Mouse (Mus musculus) lung, embryonic 15.5 days (tissue): ENCODE results near the gene Kif18b. TPM values are rescaled to one million over a fixed set of nuclear protein-coding genes. Genes with fewer than 3 reads are reported as not detected.

Experiments
- ATAC-seq: fragments of 200-750 bp; cut with Nextera tagmentation; 2 replicates; pipeline ENCODE4 v1.8.0; 2017; ENCODE audit warnings: moderate number of reproducible peaks, borderline replicate concordance; ENCODE audit not compliant: low FRiP score, low TSS enrichment; ENCODE audit errors: extremely low read depth
- H3K27ac ChIP-seq: fragments of 300-500 bp; sonication (generic); 2 replicates; pipeline ENCODE4 v1.5.1; 2015; ENCODE audit warnings: moderate library complexity, mild to moderate bottlenecking, inconsistent platforms
- H3K27me3 ChIP-seq: fragments of 300-500 bp; sonication (generic); 2 replicates; pipeline ENCODE4 v1.6.1; 2015; ENCODE audit warnings: inconsistent platforms
- H3K36me3 ChIP-seq: fragments of 300-500 bp; sonication (generic); 2 replicates; pipeline ENCODE4 v1.6.1; 2015; ENCODE audit warnings: inconsistent platforms
- H3K4me1 ChIP-seq: fragments of 300-500 bp; sonication (generic); 2 replicates; pipeline ENCODE4 v1.6.1; 2015; ENCODE audit warnings: inconsistent platforms
- H3K4me2 ChIP-seq: fragments of 300-500 bp; sonication (generic); 2 replicates; pipeline ENCODE4 v1.6.1; 2015; ENCODE audit warnings: inconsistent platforms, mild to moderate bottlenecking, moderate library complexity
- H3K4me3 ChIP-seq: fragments of 300-500 bp; sonication (generic); 2 replicates; pipeline ENCODE4 v1.5.1; 2015; ENCODE audit warnings: mild to moderate bottlenecking, inconsistent platforms
- H3K9ac ChIP-seq: fragments of 300-500 bp; sonication (generic); 2 replicates; pipeline ENCODE4 v1.6.1; 2015; ENCODE audit warnings: inconsistent platforms
- H3K9me3 ChIP-seq: fragments of 300-500 bp; sonication (generic); 2 replicates; pipeline ENCODE4 v1.6.1; 2016; ENCODE audit warnings: inconsistent platforms
- WGBS: fragments of 180-500 bp; shearing (Covaris S2); methylation state at CpG from one replicate; pipeline ENCODE4 v1.1.7; 2015; 5-methylcytosine and 5-hydroxymethylcytosine counted together
- polyA plus RNA-seq: library from polyadenylated mRNA; unstranded; fragments of >200 nt; fragmentation: Nextera tagmentation; extraction: Ambion mirVana; gene quantifications from 2 replicates; pipeline ENCODE4 v1.2.1, GENCODE M21; 2015

Gene Kif18b
- polyA plus RNA-seq, 1 experiment from 2014 or later: 15.2 TPM

GRCm38 (mm10) chr11:102930672-102931071 is 5.7 kb upstream of the Kif18b start:
- no peak overlapping the region for H3K4me2 ChIP-seq
- no peaks in the 10 kb centered on the region for H3K9me3 ChIP-seq
- no peak overlapping the region for H3K9ac ChIP-seq
- no peak for ATAC-seq
- H3K27me3 ChIP-seq: peaks cover 10% of the 10 kb centered on the region; the same call in 1 of the 2 replicates
- no peaks in the 10 kb centered on the region for H3K4me1 ChIP-seq
- no peak overlapping the region for H3K27ac ChIP-seq
- no peak overlapping the region for H3K4me3 ChIP-seq
- H3K36me3 ChIP-seq: no peaks in the 10 kb centered on the region
- WGBS: 89% methylated on average over 10 of the region's 10 CpGs

- Histone ChIP-seq H3K4me2 (peak overlapping the region; percentile 57), H3K4me3 (peak overlapping the region; percentile 71), H3K9me3 (no peaks in the 10 kb centered on the region), H3K27me3 (no peaks in the 10 kb centered on the region), H3K36me3 (peaks cover 8% of the 10 kb centered on the region; the same call in 1 of the 2 replicates), H3K9ac (peak overlapping the region; percentile 59), H3K27ac (peak overlapping the region; percentile 95), H3K4me1 (peaks cover 32% of the 10 kb centered on the region)
- ATAC-seq: peak; percentile 28; the same call in 1 of the 2 replicates
- 3% methylated on average over 10 of the region's 10 CpGs for WGBS
Observed at GRCm38 (mm10) chr11:102925351-102925717, 410 bp upstream of the Kif18b start.

GRCm38 (mm10) chr11:102921491-102921890 is 3.4 kb downstream of the Kif18b start:
- no peak for ATAC-seq
- no peaks in the 10 kb centered on the region for H3K27me3 ChIP-seq
- no peak overlapping the region for H3K4me2 ChIP-seq
- H3K36me3 ChIP-seq: peaks cover 8% of the 10 kb centered on the region; the same call in 1 of the 2 replicates
- H3K9ac ChIP-seq: no peak overlapping the region
- no peaks in the 10 kb centered on the region for H3K9me3 ChIP-seq
- peaks cover 32% of the 10 kb centered on the region for H3K4me1 ChIP-seq
- WGBS: 82% methylated on average over 6 of the region's 6 CpGs
- H3K4me3 ChIP-seq: no peak overlapping the region
- H3K27ac ChIP-seq: no peak overlapping the region

- no peaks in the 10 kb centered on the region for H3K27me3 ChIP-seq
Observed at GRCm38 (mm10) chr11:102918077-102918476, 6.8 kb downstream of the Kif18b start.

GRCm38 (mm10) chr11:102915380-102915779 is 9.5 kb downstream of the Kif18b start:
- WGBS: 84% methylated on average over 9 of the region's 9 CpGs
- H3K4me2 ChIP-seq: no peak overlapping the region
- H3K27me3 ChIP-seq: no peaks in the 10 kb centered on the region
- no peaks in the 10 kb centered on the region for H3K4me1 ChIP-seq
- H3K4me3 ChIP-seq: no peak overlapping the region
- H3K27ac ChIP-seq: no peak overlapping the region
- no peaks in the 10 kb centered on the region for H3K9me3 ChIP-seq
- ATAC-seq: no peak
- no peak overlapping the region for H3K9ac ChIP-seq
- peaks cover 53% of the 10 kb centered on the region for H3K36me3 ChIP-seq

More at GRCm38 (mm10) chr11:102918077-102918476, 6.8 kb downstream of the Kif18b start:
- H3K4me1 ChIP-seq: peaks cover 17% of the 10 kb centered on the region
- no peak overlapping the region for H3K27ac ChIP-seq
- no peak overlapping the region for H3K4me2 ChIP-seq
- no peak for ATAC-seq
- no peak overlapping the region for H3K4me3 ChIP-seq
- 85% methylated on average over 4 of the region's 4 CpGs for WGBS
- no peak overlapping the region for H3K9ac ChIP-seq
- peaks cover 37% of the 10 kb centered on the region for H3K36me3 ChIP-seq
- H3K9me3 ChIP-seq: no peaks in the 10 kb centered on the region

- no peak for ATAC-seq
- peaks cover 93% of the 10 kb centered on the region for H3K36me3 ChIP-seq
- 76% methylated on average over 7 of the region's 7 CpGs for whole genome bisulfite sequencing
Observed at GRCm38 (mm10) chr11:102911376-102911775, 13.5 kb downstream of the Kif18b start.

GRCm38 (mm10) chr11:102903654-102904053 is 21.3 kb downstream of the Kif18b start:
- no peak overlapping the region for H3K9ac ChIP-seq
- 72% methylated on average over 7 of the region's 7 CpGs for WGBS
- no peak for ATAC-seq
- peaks cover 39% of the 10 kb centered on the region for H3K36me3 ChIP-seq
- H3K4me2 ChIP-seq: no peak overlapping the region
- no peak overlapping the region for H3K27ac ChIP-seq
- H3K4me1 ChIP-seq: no peaks in the 10 kb centered on the region; the same call in 1 of the 2 replicates
- no peaks in the 10 kb centered on the region for H3K9me3 ChIP-seq
- no peaks in the 10 kb centered on the region for H3K27me3 ChIP-seq
- H3K4me3 ChIP-seq: no peak overlapping the region

More at GRCm38 (mm10) chr11:102911376-102911775, 13.5 kb downstream of the Kif18b start:
- Histone ChIP-seq H3K4me1 (no peaks in the 10 kb centered on the region), H3K9ac (no peak overlapping the region), H3K9me3 (no peaks in the 10 kb centered on the region), H3K27ac (no peak overlapping the region), H3K4me2 (no peak overlapping the region), H3K27me3 (no peaks in the 10 kb centered on the region), H3K4me3 (no peak overlapping the region)

GRCm38 (mm10) chr11:102902107-102902506 is 22.8 kb downstream of the Kif18b start:
- 75% methylated on average over 5 of the region's 5 CpGs for WGBS
- Histone ChIP-seq H3K4me3 (no peak overlapping the region), H3K4me2 (no peak overlapping the region), H3K9me3 (no peaks in the 10 kb centered on the region), H3K27ac (no peak overlapping the region), H3K36me3 (peaks cover 24% of the 10 kb centered on the region), H3K27me3 (no peaks in the 10 kb centered on the region), H3K4me1 (no peaks in the 10 kb centered on the region; the same call in 1 of the 2 replicates), H3K9ac (no peak overlapping the region)
- no peak for ATAC-seq

- Histone ChIP-seq H3K9me3 (no peaks in the 10 kb centered on the region), H3K27ac (no peak overlapping the region), H3K9ac (no peak overlapping the region), H3K4me2 (no peak overlapping the region), H3K27me3 (peaks cover 5% of the 10 kb centered on the region), H3K36me3 (peaks cover 15% of the 10 kb centered on the region), H3K4me1 (no peaks in the 10 kb centered on the region; the same call in 1 of the 2 replicates), H3K4me3 (no peak overlapping the region)
- ATAC-seq: peak; percentile 19; the same call in 1 of the 2 replicates
- whole genome bisulfite sequencing: 54% methylated on average over 4 of the region's 4 CpGs
Observed at GRCm38 (mm10) chr11:102901199-102901598, 23.7 kb downstream of the Kif18b start.

- WGBS: 10% methylated on average over 7 of the region's 7 CpGs
- no peak for ATAC-seq
- H3K27me3 ChIP-seq: peaks cover 10% of the 10 kb centered on the region
- no peak within 1 kb of the TSS for H3K9ac ChIP-seq
- H3K27ac ChIP-seq: no peak within 1 kb of the TSS
- no peak within 1 kb of the TSS for H3K4me3 ChIP-seq
- H3K36me3 ChIP-seq: peaks cover 10% of the 10 kb centered on the region
- H3K9me3 ChIP-seq: no peaks in the 10 kb centered on the region
- no peak within 1 kb of the TSS for H3K4me2 ChIP-seq
- no peaks in the 10 kb centered on the region; the same call in 1 of the 2 replicates for H3K4me1 ChIP-seq
Observed at GRCm38 (mm10) chr11:102900763-102901162, 24.2 kb downstream of the Kif18b start, which contains the start of gene Gfap. Gfap (minus strand) TSS chr11:102900912.

GRCm38 (mm10) chr11:102898408-102898807 is 26.5 kb downstream of the Kif18b start:
- no peaks in the 10 kb centered on the region for H3K9me3 ChIP-seq
- H3K9ac ChIP-seq: no peak overlapping the region
- H3K27ac ChIP-seq: no peak overlapping the region
- H3K27me3 ChIP-seq: peaks cover 33% of the 10 kb centered on the region
- H3K4me1 ChIP-seq: peaks cover 1% of the 10 kb centered on the region; the same call in 1 of the 2 replicates
- H3K4me2 ChIP-seq: no peak overlapping the region
- 75% methylated on average over 9 of the region's 9 CpGs for WGBS
- H3K36me3 ChIP-seq: no peaks in the 10 kb centered on the region
- ATAC-seq: no peak
- no peak overlapping the region for H3K4me3 ChIP-seq

- Histone ChIP-seq H3K9me3 (no peaks in the 10 kb centered on the region), H3K36me3 (no peaks in the 10 kb centered on the region), H3K4me2 (no peak overlapping the region), H3K27me3 (peaks cover 47% of the 10 kb centered on the region), H3K27ac (no peak overlapping the region), H3K4me3 (no peak overlapping the region), H3K4me1 (peaks cover 8% of the 10 kb centered on the region), H3K9ac (no peak overlapping the region)
- no peak for ATAC-seq
- 69% methylated on average over 20 of the region's 20 CpGs for WGBS
Observed at GRCm38 (mm10) chr11:102896641-102897040, 28.3 kb downstream of the Kif18b start.
